Mouse (Mus musculus) left cerebral cortex, adult 18-20 months (tissue): ENCODE results near the gene Ccdc148. TPM values are rescaled to one million over a fixed set of nuclear protein-coding genes. Genes with fewer than 3 reads are reported as not detected.

ENCODE experiments used
- DNase-seq, 2 experiments: peaks; one replicate each; pipeline ENCODE4 v3.0.0; 2021 to 2022; ENCODE audit warnings: low spot score in 2 of 2, mixed read lengths in 1 of 2
- total RNA-seq, 2 experiments: library from RNA; stranded (reverse); gene quantifications; 2 replicates each; pipeline ENCODE4 v1.2.3; 2021

The Ccdc148 gene
- total RNA-seq, 2 experiments from 2014 or later, result 12.0 to 15.3 TPM

DNA sequence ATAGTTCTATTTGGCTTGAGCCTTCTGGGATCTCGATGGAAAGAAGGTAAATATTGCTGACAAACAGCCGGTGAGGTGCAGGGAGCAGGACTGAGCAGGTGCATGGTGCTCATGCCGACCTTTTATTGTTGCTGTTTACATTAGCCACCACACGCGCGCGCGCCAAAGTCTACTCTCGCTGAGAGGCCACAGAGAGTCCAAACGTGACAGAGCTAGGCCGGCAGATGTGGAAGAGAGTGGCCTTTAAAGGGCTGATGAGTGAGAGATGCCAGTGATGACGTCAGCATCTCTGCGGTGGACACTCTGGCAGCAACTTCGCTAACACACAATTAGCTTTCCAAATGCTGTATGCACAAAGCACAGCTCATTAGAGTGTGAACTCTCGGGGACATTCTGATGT lies 366.0 kb downstream of the Ccdc148 start:
- DNase-seq, result no peak

GRCm38 (mm10) chr2:58790361-58790760 lies 370.1 kb downstream of the Ccdc148 start:
- DNase-seq, result no peak

GRCm38 (mm10) chr2:58789934-58790333 lies 370.5 kb downstream of the Ccdc148 start:
- no peak for DNase-seq

DNA sequence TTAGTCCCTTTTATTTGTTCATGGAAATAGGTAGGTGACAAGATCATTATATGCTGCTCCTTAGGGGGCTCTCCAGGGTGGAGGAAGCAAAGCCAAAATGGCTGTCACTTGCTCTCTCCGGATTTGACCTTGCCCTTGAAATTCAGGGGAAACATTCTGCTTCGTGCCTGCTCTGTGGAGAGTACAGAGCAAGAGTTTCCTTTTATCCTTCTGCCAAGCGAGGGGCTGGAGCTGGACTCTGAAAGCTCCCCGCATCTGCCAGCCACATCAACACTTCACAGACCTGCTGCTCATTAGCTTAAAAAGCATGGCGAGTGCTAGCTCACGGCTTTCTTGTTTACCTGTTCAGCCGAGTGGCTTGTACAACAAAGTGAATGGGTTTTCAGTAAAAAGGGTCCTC lies 373.1 kb downstream of the Ccdc148 start:
- no peak for DNase-seq

DNA sequence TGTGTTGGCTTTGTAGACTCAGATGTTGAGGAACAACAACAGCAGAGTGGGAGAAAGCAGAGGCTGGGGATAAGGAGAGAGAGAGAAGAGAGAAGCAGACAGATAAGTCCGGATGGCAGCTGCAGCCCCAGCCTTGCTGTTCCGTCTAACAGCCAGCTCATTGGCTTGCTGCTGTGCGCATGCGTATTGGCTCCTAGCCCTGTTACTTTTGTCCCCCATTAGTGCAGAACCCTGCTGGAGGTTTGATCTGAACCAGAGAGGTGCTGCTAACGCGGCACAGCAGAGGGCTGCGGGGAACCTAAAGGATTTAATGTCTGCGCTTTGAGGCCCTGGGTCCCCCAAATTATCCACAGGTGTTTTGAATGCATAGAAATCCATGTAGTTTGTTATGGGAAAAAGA lies 373.8 kb downstream of the Ccdc148 start:
- no peak for DNase-seq

- DNase-seq, result no peak
Observed at GRCm38 (mm10) chr2:58786177-58786576, 374.3 kb downstream of the Ccdc148 start.

DNA sequence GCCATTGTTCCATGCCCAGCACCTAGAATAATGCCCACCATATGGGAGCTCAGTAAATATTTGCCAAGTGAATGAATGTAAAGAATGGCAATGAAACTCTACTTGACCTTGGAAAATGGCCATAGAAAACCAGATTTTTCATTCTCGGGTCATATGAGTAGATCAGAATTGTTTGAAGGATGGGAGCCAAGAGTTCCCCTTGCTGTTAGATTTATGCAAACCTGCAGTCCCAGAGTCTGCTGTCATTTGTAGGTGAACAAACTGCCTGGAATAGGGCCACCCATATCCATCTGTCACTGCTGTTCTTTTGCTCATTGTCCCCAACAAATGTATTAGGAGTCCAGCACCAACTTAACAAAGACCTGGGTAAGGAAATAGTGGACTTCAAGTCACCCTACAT lies 377.0 kb downstream of the Ccdc148 start:
- no peak for DNase-seq

- no peak for DNase-seq
Observed at GRCm38 (mm10) chr2:58778986-58779495, 381.4 kb downstream of the Ccdc148 start.

- peak in 1 of 2 experiments; percentile 7 for DNase-seq
Observed at GRCm38 (mm10) chr2:58773833-58774232, 386.6 kb downstream of the Ccdc148 start.

Other genes starting within 250 kb of the Ccdc148 start
- 100 to 1,000 TPM; 202 to 221 TPM for gene Pkp4, start 167 bp upstream of the Ccdc148 start, total RNA-seq